Mouse (Mus musculus) 3T3-L1 (cell line): Measurements from ENCODE around the gene Bnip1.

Experiments used
- DNase-seq: peaks from one replicate; pipeline ENCODE4 v3.0.0-alpha.2; 2015; ENCODE audit warnings: low read depth, low spot score

Gene Bnip1

DNA sequence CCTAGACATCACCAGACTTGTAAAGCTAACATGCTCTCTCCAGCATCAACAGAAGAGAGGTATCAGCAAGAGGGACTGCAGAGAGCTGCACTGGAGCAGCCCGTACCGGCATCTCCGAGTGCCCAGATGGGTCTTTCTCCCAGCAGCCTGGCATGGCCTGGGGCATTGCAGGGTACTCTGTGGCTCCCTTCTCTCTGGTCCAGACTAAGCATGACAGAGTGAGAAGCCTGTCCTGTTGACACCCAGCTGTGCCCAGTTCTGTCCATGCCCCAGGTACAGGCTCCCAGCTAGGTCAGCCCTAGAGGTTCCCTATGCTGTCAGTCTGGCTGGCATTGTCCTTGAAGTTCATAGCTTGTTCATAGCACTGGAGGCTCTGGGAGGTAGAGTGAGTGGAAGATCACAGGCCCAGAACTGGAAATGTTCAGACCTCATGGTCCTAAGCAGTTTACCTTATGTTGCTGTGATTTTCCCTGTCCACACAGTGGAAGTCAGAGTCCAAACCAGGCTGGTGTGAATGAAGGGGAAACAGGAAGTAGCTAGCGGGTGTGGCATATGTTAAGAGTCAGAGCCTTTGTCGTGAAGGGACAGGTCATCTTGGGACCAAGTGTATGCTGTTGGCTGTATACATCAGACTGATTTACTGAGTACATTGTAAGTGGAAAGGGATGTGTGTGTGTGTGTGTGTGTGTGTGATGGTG is 12.4 kb downstream of the Bnip1 start:
- peak; percentile 19 for DNase-seq

DNA sequence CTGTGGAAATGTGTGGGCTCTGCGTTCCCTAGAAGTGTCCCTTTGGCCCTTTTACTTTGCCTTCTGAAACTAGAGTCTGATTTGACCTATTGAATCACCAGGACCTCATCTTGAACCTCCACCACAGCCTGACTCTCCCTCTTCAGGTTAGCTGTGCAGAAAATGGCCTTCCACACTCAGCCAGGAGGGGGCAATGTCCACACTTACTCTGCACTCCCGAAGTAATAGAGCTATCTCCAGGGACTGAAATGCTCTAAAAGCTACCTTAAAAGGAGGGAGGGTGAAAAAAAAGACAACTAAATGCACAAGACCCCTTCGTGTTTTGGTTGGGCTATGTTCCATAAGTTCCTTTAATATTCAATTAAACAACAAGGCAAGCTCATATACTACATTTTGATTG is 13.9 kb downstream of the Bnip1 start:
- DNase-seq = peak; percentile 84

DNA sequence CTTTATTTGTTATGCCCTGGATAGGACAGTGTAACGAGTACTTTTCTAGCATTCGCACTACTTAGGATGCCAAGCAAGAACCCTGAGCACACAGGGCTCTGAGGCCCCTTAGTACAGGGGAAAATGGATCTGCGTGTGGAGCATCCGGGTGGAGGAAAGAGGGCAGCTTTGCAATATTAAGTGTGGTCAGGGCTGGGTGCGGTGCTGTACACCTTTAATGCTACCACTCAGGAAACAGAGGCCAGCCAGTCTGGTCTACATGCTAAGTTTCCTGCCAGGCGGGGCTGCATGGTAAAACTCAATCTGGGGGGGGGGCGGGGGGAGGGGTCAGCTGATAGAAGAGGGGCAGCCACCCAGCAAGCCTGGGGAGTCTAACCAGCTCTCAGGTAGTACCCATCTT is 14.5 kb downstream of the Bnip1 start:
- no peak for DNase-seq

DNA sequence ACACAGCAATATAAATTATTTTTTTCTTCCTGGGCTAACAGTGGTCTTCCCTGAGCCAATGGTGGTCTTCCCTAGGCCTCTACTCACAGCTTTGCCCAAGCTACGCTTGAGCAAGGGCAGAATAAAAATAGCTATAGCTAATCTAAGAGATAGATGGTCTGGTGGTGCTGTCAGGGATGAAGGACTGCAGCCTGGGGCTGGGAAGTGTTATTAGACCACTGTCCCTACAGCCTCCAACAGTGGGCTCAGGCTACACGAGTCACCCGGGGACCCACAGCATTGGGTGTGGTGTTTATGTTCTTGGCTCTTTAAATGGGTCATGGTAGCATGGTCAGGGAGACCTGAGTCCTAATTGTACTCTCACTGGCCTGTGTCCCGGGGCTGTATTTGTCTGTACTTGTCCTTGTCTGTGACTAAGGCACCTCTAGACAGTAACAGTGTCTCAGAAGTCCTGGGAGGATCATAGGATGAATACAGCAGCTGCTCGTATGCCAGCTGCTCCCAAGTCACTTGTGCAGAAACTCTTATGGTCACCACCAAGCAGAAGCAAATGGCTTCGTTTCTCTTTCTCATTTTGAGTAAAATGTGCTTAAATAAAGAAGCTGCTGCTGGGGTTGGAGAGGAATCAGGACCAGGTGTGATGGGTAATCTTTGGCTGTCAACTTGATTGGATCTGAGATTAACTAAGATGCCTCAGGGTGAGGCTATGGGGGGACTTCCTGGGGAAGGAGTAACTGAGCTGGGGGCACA is 16.7 kb downstream of the Bnip1 start:
- DNase-seq = no peak

DNA sequence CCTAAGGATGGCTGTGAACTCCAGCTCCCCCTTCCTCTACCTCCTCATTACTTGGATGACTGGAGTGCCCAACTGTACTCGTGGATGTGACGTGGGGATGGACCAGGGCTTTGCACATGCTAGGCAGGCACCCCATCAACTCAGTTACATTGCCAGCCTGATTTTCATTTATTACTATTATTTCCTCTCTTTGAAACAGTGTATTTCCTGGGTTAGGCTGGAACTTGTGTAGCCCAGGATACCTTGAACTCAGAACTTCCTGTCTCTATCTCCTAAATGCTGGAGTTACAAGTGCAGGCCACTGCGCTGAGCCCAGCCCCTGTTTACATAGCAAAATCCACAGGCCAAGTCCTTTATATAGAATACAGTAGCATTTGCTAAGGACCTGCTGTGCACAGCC is 22.0 kb downstream of the Bnip1 start:
- no peak for DNase-seq

DNA sequence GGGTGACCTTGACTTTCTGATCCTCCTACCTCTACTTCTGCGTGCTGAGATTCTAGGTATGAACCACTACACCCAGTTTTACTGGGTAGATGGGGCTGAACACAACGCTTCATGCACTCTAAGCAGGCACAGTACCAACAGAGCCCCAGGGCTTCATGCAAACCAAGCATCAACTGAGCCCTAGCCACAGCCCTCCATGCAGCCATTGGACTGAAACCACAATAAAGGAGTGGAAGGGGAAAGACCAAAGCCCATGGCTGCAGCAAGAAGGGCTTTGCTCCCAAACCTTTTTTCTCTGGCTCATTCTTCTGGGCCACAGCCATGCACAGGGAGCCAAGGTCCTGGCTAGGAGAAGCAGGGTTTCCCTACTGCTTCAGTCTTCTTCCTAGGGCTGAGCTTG is 31.7 kb downstream of the Bnip1 start:
- DNase-seq = no peak

DNA sequence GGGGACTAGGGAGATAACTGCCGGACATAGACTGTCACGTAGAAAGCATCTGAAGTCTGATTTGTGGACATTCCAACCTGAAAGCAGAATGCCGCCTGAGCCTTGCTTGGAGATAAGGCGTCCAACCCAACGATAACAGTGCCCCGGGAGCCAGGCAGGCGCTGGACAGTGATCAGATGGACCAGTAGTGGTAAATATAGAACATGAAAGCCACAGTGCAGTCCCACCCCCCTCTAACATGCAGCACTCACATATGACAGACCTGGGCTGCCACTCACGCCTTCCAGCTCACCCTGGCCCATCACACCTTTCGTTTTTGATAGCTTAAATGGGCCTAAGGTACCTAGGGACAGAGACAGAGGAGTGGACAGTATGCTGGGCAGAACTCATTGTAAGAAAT is 32.6 kb downstream of the Bnip1 start:
- no peak for DNase-seq

DNA sequence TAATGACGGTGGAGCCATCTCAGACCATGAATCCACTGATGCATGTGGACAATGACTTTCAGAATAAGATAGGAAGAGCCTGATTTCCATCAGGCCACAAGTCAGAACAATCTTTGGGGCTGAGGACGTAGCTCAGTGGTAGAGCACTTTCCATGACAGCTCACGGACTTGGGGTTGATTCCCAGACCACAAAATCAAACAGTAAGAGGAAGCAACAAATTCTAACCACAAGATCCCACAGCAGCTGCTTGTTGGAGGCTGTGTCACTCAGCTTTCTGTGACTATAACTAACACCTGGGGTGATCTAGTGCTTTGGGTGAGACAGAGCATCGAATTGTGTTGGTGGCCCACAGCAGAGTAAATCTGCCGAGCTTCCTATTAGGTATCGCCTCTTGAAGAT is 35.9 kb downstream of the Bnip1 start:
- no peak for DNase-seq

DNA sequence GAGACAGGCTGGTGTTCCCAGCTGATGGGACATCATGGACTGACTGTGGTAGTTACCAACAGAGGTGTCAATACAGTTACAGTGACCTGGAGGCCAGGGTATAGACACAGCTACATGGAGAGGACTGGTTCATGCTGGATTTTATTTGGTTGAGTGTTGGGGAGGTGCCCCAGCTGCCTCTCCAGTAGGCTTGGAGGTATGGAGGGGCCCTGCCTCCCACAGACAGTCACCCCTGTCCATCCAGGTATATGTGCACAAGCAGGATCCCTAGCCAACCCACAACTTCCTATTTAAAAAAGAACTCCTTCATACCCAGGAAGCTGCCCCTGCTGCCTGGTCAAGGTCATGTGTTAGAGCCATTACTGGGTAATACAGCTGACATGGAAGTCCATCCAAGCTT is 36.9 kb downstream of the Bnip1 start:
- no peak for DNase-seq

DNA sequence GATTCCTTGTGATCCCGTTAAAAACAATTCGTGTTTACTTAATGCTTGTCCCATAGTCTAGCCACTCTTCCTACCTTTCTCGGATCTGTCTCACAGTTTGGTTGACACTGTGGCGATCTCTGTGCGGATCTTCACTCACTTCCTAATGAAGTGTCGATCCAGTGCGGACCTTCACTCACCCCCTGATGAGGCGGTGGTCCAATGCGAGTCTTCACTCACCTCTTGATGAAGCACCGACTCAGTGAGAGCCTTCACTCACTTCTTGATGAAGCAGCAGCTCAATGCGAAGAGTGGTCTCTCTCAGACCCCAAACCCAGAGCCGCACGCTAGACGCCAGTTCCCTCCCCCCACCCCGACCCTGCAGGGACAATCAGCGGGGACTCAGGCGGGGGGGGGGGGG is 45.3 kb downstream of the Bnip1 start:
- no peak for DNase-seq

DNA sequence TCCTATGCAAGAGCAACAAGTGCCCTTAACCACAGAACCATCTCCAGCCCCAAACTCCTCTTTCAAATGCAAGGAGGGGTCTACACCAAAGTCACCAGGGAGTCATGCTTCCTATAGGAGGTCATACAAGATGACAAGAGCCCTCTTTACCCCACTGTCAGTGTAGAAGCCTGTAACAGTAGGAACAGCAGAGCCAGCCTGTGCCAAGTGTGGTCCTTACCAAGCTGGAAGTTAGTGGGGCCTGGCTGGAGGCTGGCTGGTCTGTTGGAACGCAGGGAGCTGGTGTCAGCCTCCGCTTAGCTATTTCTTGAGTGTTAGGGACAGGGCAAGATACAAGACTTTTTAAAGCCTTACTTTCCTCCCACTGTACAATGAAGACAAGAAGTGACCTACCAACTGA is 52.9 kb downstream of the Bnip1 start:
- no peak for DNase-seq

DNA sequence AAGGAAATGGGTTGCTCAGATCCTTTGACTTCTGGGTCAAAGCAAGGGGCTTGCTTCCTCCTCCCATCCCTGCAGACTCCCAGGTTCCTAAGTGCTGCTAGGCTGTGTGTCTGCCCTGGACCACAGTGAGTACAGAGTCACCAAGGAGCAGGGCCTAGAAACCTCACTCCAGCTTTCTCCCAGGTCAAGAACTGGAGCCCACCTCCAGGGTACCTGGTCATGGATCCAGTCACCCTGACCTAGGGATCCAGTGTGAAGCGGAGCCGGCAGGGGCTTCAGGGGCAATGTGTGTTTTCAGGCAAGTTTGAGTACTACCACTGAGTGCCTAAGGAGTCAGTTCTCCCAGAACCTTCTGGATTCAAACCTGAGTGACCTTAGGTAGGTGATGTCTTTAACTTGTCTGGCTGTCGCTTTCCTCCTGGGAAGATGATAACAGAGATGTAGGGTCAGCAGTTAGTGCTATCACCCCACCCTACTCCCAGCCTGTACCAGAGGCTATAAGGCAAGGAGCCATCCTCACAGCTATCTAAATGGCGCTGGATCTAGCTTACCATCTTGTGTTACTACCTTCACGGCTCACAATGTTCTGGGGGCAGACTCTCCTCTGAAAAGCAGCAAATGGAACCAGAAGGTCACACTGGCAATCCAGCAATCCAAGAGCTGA is 53.6 kb downstream of the Bnip1 start:
- DNase-seq = no peak

DNA sequence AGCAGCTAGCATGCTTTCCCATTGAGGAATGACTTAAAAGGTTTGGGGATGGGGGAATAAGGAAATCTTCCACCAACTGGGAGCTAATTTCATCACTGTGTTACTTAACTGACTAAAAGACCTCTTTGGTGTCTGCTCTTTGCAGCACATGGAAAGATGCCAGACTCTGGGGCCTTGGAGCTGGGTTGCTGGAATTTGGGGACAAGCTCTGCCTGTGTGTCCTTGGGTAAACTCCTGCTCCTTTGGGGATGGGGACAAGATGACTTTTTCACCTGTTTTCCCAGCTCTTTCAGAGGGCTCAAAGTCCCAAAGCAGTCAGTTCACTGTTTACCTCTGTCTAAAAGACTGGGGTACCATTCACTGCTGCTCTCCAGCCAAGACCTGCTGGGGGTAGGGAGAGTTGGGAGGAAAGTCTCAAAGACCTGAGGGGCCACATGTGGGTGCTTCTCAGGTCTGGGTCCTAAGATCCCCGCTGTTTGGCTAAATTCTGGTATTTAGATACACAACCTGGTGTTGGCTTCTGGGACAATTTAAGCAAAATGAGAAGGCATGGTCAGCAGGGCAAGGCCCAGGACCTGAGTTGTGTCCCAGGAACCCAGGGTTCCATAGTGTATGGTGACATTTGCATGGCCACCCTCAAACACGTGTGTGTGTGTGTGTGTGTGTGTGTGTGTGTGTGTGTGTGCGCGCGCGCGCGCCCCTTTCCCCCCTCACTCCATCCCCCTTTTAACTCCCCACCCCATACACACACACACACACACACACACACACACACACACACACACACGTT is 54.3 kb downstream of the Bnip1 start:
- DNase-seq = no peak

DNA sequence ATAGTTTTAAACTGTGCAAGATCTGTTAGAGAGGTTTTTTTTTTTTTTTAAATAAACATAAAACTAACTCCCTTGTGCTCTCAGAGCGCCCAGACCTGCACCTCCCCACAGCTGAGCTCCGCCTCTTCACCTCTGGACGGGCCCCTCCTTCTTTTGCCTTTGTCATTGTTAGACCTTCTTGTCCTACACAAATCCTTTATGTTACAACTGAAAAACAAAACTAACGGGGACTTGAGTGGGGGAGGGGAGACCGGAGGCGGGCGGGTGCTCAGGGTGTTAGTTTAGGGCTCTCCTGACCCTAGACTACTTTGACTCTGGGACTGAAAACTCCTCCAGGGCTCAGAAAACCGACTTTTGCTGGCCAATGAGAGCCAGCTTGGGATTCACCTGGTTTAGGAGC is 55.1 kb downstream of the Bnip1 start:
- DNase-seq = no peak

DNA sequence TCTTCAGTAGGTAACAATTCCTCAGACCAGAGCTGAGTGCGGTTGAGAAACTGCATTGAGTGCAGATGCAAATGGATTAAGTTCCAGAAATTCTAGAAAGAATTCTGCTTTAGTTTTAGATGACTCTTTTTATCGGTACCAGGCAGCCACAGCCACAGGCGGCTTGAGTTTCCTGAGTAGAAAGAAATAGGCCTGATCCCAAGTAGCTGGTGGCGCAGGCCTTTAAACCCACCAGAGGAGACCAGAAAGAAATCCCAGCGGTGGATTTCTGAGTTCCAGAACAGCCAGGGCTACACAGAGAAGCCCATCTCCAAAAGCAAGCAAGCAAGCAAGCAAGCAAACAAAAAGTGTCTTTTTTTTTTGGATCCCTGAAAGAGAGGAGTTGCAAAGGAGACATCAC is 55.5 kb downstream of the Bnip1 start:
- DNase-seq = no peak

DNA sequence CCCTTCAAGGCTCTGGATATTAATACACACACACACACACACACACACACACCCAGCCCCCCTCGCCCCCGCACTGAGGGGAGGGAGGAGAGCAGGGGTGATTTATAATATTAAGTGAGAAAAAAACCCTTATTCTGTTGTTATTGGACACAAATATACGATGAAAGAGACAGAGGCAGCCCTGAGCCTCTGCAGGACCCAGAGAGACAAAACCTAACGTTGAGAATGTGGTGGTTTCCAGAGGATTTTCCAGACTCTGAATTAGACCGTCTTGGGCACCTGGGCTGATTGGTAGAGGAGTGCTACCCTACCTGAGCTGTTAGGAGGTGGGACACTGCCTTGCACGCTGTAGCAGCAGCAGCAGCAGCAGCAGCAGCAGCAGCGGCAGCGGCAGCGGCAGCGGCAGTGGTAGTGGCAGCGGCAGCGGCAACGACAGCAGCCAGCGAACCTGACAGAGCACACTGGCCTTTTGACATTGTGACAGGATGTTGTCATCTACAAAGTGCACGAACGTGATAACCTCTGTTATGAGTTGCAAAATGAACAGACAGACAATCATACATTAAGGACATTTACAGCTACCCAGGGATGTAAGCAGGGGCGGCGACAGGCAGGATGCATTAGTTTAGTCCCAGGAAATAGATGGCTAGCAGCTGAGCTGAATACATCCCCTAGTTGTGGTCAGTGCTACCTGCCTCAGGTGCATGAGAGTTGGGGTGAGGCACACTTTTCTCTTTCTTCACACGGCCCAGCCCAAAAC is 56.1 kb downstream of the Bnip1 start:
- DNase-seq = no peak

DNA sequence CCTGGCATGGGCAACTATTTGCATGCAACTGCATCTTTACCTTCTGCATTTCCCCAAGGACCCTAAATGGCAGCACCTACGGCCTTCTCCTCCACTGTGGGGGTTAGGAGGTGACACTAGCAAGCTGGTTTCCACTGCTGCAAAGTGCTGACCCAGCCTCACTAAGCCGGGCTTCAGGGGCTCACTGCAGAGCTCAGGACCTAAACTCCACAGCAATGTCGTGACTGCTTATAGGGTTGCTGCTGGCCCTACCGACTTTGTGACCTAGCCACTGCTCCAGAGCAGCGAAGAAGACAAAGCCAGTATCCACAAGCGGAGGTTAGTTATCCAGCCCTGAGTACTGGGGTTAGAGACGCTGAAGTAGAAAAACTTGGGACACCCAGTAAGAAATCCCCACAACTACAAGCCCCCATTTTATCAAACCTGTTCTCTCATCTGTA is 56.7 kb downstream of the Bnip1 start:
- no peak for DNase-seq

DNA sequence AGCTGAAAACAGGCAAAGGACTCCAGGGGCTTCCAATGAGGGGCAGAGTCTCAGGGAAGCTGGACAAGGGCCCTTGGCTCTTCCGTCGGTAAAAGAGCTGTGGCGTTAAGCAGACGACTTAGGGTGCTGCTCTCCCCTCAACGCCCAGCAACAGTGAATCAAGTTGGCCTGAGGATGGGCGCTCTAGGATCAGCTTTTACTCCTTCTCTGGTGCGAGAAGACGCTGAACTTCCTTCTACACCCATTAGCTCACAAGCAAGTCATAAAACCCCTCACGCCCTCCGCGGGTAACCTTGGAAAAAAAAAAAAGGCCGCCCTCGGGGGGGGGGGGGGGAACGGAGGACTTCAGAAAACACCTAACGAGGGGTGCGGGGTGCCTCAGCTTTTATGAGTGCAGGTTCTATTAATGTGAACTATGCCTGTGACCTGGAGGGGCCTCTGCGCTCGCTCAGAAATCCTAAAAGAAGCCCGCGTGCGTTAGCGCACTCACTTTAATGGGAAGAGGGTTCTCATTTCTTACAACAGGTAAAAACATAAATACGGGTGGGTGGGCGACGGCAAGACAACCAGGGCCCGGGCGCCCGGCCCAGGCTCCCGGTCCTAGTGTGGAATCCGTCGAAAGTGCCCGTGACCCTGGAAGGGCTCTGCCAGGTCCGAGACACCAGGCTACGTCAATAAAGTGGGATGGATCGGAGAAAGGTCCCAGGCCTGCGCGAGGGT is 57.5 kb downstream of the Bnip1 start:
- no peak for DNase-seq

DNA sequence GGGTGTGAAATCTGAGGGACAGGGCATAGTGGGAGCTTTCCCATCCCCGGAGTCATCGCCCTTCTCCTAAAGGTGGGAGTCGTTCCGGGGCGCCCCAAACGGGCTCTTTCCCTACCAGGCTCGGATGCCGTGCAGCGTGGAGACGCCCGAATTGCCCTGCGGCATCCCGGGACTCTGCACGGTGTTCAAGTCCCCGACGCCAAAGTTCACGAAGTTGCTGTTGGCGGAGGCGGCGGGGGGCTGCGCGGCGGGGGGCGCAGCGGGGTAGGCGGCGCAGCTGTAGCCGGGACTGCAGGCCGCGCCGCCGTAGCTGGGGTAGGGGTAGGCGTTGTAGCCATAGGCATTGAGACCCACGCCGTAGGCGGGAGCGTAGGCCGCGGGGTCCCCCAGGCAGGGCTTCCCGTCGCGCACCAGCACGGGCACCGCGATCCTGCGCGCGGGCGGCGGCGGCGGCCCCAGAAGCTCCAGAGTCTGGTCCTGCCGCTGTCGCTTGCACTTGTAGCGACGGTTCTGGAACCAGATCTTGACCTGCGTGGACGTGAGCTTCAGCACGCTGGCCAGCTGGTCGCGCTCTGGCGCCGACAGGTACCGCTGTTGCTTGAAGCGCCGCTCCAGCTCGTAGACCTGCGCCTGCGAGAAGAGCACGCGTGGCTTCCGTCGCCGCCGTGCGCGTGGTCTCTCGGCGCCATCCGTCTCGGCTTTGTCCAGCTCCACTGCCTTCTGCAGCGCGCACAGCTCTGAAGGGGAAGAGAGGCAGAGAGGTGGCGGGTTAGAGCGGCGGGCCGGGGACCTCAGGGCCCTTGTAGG is 58.2 kb downstream of the Bnip1 start:
- no peak for DNase-seq
